Mouse (Mus musculus) CD4-positive, CD25-positive, alpha-beta regulatory T cell, adult 2 months (primary cell): ENCODE measurements at regions not wholly inside any gene's neighbourhood (a gene's known extent, or its start where the extent isn't known, plus 50 kb on each side); places are given as distances from the start of the nearest gene placed in this dataset.

Experiments used
- DNase-seq: peaks from one replicate; pipeline ENCODE4 v3.0.0-alpha.2; 2012; ENCODE audit warnings: low read depth, low spot score

DNA sequence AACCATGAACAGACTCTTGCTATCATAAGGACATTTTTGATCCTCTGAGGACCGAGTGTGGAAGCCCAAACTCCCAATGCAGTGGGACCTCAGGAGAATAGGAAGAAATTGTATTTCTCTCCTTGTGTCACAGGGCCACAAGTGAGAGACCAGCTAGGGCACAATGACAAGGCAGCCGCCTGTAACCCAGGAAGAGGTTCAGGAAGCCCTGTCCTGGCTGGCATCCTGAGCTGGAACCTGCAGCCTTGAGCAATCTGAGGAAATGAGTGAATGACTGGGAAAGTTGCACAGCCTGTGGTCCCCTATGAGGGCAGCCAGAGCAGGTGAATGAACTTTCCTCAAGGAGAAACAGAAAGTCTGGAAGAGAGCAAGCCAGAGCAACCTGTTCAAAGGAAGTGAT is 142.0 kb upstream of the Tut7 start:
- no peak for DNase-seq

DNA sequence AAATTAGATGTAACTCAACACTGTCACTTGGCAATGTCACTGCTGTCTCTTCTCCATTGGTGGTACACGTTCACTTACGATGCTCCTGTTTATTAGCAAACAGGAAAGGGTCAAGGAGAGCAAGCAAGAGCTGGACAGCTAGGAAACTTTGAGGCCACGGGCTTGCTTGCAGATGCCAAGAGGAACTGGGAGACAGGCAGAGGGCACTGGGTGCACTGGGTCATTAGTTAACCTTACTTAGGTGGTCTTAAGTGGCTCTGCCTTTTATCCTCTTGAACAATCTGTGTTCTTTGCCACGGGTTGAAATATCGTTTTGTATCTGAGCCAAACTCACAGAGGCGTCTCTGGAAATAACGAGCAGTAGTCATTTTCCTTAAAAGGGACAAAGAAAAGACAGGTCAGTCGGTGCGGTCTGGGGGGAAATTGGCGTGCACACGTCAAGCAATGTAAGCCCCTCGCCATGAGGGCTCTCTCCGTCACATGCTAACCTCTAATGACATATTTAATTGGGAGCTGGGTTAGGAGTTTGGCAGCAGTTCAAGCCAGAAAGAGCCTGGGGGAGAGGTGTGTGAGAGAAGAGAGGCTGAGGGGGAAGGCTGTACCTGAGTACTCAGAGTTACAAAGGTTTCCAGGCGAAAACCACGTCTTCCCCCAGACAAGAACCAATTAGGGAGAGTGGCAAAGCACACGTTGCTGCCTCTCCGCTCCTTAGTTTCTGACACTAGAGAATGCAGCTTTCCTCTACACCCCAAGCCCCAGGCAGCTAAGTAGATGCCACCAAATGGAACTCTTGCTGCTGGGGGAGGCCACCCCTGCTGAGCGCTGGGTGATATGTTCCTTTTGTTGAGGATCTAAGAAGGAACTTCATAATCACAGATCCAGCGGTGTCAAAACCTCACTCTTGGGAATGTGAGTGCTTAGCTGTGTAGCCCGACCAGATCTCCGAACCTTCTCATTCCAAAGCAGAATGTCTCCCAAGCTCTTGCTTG is 140.0 kb upstream of the Tut7 start:
- no peak for DNase-seq

DNA sequence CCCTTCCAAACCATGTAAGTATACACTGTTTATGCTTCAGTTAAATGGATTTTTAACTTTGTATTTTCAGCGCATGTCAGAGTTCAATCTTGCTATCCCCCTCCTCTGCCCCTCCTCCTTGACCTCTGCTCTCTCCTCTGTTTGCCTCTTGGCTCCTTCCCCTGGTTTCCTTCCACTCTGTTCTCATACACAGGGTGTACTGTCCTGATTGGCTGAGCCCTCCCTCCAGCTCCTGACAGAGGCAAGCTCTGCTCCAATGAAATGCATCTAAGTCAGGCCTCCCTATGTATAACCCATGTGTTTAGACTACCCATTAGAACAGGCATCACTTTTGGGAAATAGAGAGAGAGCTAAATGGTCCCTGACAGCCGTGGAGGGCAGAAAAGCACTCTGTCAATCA is 133.5 kb upstream of the Tut7 start:
- no peak for DNase-seq

DNA sequence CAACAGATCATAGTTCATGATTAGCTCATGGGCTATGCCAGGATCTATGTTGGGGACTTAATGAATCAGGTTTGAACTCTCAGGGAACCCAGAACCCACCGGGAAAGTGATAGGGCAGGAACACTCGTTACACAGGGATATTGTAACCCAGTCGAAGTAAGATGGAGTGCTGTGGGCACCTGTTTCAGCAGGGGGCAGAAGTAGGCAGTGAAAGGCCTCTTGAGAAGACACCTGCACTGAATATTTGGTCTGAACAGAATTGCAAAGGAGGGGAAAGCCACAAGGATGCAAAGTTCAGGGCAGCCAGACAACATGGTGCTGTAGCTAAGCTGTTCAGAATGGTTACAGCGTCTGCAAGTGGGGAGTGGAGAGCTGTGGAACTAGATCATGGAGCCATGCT is 129.9 kb upstream of the Tut7 start:
- no peak for DNase-seq

DNA sequence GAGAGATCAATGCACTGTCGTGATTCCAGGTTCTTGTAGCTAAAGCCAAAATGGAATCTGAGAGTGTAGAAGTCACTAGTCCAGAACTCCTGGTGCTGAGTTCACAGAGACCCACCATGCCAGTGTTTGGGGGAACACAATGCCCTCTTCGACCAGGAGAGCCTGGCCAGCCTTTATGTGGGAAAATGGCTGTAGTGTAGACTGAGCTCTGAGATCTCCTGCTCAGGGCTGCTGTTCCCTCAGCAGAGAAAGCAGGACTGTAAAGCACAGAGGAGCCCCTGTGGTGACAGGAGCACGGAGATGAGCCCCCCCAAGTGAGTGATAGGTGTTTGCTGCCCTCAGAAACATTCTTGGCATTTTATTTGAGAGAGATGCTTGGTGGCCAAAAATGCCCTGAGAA is 129.2 kb upstream of the Tut7 start:
- no peak for DNase-seq

DNA sequence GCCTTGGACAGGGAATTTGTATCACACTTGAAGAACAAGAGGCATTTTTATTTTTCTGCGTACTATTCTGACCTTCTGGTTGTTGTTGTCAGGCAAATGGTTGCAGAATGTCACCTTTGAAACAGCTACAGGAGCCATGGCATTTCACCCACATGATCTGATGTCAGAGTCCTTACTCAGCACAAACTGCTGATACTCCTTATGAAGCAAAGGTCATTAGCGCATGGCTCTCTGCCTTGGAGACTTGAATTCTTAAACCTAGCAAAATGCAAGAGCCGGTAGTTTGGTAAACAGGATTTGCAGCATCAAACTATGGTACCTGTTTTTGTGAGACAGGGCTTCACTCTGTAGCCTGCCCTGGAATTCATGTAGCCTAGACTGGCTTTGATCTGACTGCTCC is 127.3 kb upstream of the Tut7 start:
- no peak for DNase-seq

DNA sequence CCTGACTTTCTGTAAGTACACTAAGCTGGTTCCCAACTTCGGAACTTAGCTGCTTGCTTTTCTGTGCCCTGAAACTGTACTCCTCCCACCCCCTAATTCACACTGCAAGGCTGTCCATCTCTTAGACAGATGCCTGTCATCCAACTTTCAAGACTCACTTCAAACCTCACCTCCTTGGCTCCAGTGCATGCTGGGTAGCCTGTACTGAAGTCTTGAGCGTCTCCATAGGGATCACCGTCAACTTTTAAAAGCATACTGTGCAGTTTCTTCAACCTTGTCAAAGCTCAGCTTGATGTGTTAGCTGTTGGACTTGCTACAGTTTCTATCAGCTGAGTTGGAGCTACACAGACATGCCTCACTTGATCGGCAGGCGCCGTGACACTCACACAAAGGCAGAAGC is 126.5 kb upstream of the Tut7 start:
- DNase-seq = no peak

DNA sequence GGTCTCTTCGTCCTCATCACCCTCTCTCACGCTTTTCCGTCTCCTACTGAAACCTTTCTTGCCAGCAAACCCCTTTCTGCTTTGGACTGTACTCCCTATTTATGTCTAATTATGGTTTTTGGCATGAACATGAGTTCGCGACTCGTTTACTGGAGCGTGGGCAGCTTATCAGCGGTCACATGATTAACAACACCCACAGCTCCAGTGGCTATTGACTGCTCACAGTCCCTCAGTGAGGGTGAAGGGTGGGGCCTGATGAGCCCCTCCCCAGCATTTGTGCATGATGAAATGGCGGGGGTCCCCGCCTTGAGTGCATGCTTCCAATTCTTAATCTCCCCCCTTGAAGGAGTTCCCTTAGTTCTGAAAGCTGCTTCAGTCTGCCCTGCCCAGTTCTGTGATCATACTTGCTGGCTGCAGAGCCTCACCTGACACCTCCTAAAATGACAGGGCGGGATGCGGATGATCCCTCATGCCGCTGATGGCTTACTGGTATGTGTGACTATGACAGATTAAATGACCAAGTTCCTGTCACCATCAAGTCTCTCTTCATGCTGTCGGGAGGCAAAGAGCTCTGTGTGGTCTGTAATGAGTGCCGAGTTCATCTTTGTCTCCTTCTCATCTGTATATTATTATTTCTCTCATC is 125.7 kb upstream of the Tut7 start:
- DNase-seq = no peak

DNA sequence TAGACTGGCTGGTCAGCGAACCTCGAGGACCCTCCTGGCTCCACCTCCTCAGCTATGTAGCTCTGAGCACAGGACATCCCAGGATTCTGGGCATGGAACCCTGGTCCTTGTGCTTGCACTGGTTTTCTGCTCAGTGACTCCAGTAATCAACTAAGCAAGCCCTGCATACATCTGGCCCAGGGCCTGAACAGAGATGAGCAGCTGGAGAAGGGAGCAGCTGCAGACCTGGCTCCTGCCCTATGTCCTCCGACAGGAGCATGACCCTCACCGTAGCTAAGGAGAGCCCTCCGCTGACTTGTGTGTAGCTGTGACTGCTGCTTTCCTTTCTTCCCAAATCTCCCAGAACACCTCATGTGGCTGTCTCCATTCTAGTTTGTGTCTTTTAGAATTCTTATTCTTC is 124.5 kb upstream of the Tut7 start:
- DNase-seq = no peak

DNA sequence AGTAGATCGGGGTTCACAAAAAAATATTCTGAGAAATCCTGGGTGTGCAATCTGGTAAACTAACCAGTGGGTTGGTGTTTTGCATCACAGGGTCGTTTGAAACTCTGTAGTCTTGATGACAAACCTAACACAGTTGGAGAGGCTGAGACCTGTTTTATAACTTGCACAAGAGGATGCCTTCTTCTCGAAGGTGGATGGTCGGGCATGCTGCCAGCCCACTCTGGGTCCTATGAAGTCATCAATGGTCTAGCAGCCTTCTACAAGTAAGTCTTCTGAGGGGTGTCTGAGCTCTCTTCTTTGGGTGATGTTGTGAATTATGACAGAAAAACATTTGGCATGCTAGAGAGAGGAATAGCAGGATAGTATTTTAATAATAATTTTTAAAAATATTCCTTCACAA is 123.6 kb upstream of the Tut7 start:
- DNase-seq = no peak

DNA sequence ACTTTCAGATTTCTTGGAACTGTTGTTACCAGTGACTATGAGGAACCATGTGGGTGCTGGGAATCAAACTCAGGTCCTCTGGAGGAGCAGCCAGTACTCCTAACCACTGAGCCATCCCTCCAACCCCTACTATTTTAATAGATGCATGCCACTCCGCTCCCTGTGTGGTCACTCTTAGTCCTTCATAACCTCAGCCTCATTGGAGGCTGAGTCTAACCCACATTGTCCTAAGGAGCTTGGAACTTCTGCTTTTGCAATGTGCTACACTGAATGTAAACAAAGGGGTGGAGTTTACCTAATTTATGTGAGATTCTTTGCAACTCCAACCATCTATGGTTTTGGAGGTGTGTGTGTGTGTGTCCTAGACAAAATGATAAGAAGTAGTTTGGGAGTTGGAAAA is 122.7 kb upstream of the Tut7 start:
- no peak for DNase-seq

DNA sequence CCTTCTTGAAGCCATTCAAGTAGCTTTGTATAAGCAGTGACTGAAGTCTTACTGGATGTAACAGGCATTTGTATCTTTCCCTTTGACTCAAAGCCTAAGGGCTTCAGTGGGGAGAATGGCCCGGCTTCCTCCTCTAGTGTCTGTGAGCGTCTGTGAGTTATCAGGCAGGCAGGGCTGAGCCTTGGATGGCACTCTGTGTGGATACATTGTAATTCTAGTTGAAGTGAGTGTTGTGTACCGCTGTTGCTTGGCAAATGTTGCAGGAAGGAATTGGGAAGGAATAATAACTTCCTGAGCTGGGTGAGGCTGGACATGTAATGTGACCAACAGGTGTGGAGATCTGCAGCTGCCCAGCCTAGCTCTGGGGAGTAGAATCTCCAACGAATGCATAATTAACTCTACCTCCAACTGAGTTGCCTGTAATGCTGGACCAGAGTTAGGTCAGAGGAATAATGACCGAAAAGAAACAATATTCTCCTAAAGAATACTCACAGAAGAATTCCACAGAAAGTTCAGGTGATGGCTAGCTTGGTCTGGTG is 120.7 kb upstream of the Tut7 start:
- DNase-seq = no peak

DNA sequence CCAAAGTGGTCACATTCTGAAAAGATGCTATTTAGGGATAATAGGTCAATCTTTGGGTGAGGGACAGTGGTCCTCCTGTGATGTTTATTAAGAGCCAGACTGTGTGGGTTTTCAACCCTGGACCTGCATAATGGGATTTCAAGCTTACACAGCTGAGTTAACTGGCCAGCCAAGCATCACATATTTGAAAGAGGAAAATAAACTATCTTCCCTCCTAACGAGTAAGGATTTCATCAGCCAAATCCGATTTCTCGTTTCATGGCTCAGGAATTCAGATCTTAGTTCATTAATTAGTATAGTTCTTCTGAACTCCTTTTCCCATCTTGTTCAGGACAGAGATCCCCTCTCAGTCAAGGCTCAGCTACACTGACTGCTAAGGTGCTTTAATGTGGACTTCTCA is 120.1 kb upstream of the Tut7 start:
- no peak for DNase-seq

DNA sequence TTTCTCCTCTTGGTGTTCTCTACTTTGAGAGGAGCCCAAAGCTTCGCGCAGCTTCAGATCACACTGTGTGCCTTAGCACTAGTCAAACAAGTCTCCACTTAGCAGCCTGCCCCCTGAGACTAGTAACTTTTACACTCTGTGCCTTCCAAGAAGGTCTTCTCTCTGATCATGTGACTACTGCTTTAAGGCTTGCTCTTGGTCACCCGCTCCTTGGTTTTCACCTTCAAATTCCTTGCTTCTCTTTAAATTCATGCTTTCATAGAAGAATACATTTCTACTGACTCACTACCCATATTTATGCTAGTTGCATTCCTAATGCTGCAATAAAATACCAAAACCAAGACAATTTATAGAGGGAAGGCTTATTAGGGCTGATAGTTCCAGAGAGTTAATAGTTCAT is 118.6 kb upstream of the Tut7 start:
- no peak for DNase-seq

DNA sequence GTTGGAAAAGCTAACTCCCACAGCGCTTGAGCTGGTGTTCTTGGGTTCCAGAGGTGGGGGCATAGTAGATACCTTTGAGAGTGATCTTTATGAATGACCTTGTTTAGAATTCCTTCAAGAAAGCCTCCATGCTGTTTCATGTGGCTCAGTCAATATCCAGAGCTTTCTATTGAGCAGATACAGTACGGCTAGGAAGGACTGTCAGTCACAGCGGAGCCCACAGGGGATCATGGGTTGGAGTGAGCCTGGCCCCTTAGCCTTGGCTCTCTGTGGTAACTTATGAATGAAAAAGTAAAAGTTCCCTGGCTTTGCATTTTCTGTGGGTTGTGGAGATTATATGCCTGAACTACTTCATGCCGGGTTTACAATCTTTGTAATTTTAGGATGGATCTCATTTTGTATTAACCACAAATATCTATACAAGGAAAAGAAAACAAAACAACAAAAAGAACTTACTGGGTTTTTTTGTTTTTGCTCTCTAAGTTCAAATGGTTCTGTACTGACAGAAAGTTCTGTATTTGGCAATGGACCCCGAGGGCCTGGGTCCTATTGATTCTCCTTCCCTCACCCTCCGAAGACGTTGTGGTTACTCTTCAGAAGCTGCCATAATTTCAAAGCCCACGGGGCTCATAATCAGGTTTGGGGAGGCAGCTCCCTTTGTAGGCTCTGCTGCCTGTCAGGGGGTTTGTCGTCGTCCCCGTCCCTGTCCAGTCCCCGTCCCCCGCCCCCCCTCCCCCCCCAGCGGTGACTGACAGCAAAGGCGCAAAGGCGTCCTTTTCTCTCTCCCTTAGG is 117.7 kb upstream of the Tut7 start:
- no peak for DNase-seq

DNA sequence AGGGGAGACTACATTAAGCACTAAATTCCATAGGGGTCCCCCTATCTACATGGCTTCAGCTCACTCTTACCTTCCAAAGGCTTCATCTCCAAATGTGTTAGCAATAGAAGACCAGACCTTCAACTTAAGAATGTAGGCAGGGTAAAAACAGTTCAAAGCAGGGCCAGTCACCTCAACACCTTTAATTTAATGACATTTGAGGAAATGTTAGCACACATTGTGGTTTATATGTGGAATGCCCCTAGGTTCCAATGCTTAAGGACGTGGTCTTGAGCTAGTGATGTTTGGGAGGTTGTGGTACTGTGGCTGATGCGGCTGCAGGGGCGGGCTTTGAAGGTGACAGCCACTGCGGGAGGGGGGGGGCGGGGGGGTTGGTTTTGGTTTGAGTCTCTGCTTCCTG is 116.9 kb upstream of the Tut7 start:
- no peak for DNase-seq

DNA sequence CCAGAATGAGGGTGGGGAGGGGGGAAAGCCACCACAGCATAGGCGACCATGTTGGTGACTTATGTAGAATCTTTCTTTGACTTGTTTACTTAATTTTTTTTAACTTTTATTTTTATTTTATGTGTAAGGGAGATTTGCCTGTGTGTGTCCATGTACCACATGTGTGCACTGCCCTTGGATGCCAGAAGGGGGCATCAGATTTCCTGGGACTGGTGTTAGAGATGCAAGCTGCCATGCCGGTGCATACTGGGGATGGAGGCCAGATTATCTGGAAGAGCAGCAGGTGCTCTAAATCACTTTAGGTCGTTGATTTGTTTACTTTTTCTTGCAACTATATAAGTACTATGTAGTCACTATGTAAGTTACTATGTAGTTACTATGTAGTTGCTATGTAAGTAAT is 114.2 kb upstream of the Tut7 start:
- no peak for DNase-seq

DNA sequence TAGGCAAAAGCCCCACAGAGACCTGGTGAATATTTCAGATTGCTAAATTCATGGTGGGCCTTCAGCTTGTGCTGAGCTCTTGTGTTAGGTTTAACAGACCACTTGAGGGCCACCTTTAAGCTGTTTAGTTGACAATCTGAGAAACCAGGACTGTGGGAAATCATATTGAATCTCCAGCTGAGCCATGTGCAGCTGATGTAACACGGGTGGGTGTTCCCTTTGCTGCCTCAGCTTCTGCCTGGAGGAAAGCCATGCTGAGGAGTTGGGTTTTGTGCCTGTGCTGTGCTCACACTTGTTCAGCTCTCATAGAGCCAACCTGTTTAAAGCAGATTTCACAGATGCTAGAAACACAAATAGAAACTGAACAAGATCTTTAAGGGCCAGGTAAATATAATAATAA is 111.6 kb upstream of the Tut7 start:
- no peak for DNase-seq

DNA sequence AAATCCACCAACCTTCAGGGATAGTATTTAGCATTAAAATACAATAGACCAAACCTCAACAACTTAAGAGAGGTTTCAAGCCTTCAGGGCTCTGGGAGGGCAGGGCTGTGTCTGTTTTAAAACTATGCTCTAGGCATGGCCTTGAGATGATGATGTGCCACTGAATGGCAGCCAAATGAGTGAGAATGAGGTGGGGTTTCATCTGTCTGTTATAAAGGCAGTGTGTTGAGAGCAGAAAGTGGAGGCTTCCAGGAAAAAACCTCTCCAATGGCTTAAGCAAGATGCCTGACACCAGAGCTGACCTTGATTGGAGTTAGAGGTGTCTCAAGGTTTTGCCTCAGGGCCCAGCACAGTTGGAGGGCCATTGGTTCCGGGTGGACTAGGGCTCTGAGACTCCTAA is 111.1 kb upstream of the Tut7 start:
- no peak for DNase-seq

DNA sequence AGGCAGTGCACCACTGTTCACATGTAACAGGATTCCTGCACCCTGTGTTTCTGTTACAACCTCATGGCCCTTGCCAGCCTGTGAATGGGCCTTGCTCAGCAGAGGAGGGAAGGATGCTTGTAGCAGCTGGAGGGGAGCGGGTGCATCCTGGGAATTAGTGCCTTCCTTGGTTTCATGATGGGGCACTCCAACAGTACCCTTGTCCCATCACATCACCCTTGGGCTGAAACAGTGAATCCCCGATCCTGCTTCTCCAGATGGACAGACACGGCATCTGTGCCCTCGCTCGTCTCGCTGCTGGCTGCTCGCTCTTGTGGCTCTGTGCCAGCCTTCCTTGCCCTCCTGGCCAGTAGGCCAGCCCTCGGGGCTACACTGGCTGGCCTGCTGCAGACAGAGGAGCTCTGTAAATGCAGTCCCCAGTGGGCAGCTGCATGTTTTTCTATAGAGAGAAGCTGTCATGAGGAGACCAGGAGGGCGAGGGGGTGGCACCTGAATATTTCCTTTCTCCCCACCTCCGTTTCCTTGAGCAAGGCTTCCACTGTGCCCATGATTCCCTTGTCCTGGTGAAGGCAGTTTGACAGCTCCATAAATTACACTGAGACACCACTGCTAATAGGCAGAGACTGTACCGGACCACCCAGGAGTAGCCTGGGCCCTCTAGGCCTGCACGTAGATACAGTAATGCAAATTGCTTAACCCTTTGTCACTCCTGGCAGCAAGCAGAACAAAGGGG is 104.6 kb upstream of the Tut7 start:
- DNase-seq = no peak

DNA sequence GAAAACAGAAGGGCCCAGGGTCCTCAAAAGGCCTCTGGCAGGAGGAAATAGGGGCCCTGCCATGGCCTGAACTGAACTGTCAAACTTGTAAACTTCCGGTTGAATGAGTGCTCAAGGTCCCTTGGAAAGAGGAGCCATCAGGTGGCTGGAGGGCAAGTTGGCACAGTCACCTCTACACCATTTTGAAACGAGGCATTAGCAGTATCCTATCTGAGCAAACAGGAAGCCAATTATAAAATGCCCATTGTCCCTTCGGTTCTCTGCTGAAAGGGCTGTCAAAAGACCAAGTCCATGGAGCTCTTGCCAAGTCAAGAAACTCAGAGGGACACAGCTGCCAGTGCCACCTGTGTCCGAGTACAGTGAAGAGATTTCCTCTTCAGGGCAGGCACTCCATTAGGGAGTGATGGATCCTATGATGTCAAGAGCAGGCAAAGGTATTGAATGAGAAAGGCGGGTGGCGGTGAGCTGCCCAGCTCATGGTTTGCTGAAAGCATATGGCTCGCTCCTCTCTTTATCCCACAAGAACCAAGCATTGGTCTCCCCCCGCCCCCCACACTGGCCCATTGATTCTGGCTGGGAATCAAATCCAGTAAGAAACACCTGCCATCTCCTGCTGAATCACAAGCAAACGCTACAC is 103.0 kb upstream of the Tut7 start:
- no peak for DNase-seq
